Mouse (Mus musculus) regulatory T cell (primary cell): ENCODE measurements around the gene Maged1.

Experiments
- in situ Hi-C: fragments of 300-600 bp; cut with MboI, MseI; formaldehyde crosslinking; loops from one replicate; pipeline ENCODE4 v1.15.1; 2025; ENCODE audit warnings: high pct_unique_total_duplicates

The Maged1 gene

GRCm38 (mm10) chrX:94541918-94542355 is at the start of gene Maged1:
Maged1 (minus strand) TSS chrX:94542143.
- in situ Hi-C loops: loop anchor here (5.0 kb wide), 1 partner anchor 35 kb away; no protein-coding TSS in a partner anchor

DNA sequence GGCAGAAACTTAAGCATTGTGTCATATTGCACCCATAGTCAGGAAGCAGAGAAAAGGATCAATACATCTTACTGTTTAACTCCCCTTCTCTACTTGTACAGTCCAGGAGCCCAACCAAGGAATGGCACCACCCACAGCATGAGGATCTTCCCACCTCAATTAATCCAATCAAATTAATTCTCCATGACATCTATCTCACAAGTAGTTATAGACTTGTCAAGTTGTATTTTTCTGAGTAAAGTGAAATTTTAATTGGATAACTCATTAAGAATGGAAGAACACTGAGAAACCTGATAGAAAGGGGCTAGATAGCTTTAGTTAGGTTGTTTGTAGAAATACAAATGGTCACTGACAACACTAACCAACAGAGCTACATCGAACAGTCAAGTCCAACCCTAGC is 38.3 kb upstream of the Maged1 start:
- in situ Hi-C loops: no loop called here

GRCm38 (mm10) chrX:94564694-94565093 is 22.8 kb upstream of the Maged1 start:
- in situ Hi-C loops: no loop called here

- in situ Hi-C loops: no loop called here
Observed at GRCm38 (mm10) chrX:94562392-94562791, 20.4 kb upstream of the Maged1 start.

DNA sequence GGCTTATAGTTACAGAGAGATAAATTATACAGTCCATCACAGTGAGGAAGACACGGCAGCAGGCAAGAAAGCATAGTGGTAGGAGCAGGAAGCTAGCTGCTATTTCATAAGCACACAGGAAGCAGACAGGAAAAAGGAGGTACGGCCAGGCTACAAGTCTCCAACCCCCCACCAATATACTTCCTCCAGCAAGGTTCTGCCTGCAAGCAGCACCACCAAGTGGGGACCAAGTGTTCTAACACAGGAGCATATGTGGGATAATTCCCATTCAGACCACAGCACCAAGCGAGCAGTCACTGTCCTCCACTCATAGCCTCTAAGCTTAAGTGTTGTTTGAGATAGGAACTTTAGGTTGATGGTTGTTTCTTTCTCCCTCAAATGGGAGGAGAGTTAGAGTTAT is 6.3 kb upstream of the Maged1 start:
- in situ Hi-C loops: no loop called here

DNA sequence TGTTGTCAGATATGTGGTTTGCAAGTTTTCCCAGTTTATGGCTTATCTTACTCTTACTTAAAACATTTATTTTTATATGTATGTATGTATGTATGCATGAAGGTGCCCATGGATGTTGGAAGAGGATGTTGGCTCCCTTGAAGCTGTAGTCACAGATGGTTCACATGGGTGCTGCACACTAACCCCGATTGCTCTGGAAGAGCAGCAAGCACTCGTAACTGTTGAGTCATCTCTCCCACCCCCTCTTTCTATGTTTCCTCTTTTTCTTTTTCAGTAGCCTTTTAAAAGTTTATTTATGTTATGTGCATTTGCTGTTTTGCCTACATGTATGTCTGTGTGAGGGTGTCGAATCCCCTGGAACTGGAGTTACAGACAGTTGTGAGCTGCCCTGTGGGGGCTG is 4.0 kb upstream of the Maged1 start:
- in situ Hi-C loops: no loop called here

DNA sequence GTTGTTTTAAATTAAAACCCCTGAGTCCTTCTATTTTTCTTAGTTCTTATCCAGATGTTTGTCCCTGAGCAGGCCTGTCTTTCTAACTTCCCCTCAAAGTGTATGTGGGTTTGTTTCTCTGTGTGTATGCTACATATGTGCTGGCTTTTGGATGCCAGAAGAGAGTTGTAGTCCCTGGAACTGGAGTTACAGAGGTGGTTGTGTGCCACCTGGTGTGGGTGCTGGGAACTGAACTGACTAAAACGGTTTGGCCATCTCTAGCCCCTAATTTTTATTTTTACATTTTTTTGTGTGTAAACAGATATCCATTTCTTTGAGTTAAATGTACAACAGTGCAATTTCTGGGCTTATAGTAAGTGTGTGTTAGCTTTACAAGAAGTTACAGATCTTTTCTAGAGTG is 3.0 kb upstream of the Maged1 start:
- in situ Hi-C loops: loop anchor here (5.0 kb wide), 1 partner anchor 38 kb away; no protein-coding TSS in a partner anchor

DNA sequence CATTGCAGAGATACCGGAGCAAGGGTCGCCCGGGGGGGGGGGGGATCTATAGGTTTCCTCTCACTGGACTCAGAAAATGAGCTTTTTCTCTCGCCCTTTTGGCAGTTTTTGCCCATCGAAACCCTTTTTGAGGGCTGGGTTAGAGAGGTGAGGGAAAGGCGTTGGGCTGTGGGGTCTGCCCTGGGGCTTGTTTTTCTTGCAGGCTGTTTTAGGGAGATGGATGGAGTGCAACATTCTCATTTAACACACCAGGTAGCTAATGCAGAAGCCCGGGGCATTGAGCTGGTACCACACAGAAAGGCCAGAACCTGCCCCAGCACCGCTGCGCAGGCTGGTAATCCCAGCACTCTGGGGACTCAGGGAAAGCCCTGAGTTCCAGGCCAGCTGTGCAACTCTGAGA is 593 bp upstream of the Maged1 start:
- in situ Hi-C loops: loop anchor here (5.0 kb wide), 1 partner anchor 35 kb away; no protein-coding TSS in a partner anchor

DNA sequence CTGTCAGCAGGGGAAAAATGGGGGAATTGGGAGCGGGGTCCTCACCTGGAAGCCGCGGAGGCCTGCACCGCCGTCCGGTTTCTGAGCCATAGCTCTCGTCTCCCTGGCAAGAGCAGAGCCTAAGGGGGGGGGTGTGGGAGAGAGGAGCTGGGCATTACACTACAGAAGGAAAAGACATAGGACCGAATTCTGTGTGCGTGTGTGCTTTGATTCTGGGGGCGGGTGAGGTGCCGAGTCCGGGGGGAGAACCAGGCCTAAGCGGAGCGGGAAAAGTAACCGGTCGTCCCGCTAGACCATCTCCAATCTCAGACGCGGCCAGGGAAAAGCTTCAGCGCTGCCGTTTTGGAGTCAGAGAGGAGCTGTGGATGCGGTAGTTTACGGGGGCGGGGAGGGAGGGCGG is 737 bp downstream of the Maged1 start:
- in situ Hi-C loops: loop anchor here (5.0 kb wide), 1 partner anchor 34 kb away; no protein-coding TSS in a partner anchor

- in situ Hi-C loops: loop anchor here (5.0 kb wide), 1 partner anchor 33 kb away; no protein-coding TSS in a partner anchor
Observed at GRCm38 (mm10) chrX:94540341-94541201, 1.4 kb downstream of the Maged1 start.

DNA sequence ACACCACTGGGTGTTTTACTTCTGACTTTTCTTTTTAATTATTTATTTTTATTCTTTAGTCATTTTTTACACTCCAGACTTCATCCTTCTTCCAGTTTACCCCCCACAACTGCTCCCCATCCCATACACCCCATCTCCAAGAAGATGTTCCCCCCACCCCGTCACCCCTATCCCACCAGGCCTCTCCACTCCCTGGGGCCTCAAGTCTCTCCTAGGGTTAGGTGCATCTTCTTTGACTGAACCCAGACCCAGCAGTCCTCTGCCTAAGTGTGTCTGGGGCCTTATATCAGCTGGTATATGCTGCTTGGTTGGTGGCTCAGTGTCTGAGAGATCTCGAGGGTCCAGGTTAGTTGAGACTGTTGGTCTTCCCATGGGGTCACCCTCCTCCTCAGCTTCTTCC is 7.6 kb downstream of the Maged1 start:
- in situ Hi-C loops: no loop called here

GRCm38 (mm10) chrX:94530301-94530700 is 11.6 kb downstream of the Maged1 start:
- in situ Hi-C loops: no loop called here

GRCm38 (mm10) chrX:94522166-94522565 is 19.8 kb downstream of the Maged1 start:
- in situ Hi-C loops: loop anchor here (10.0 kb wide), 1 partner anchor 647 kb away; no protein-coding TSS in a partner anchor

GRCm38 (mm10) chrX:94508442-94508819 is 33.5 kb downstream of the Maged1 start:
- in situ Hi-C loops: loop anchor here (5.0 kb wide), 1 partner anchor 34 kb away; the partner anchor contains the start of gene Maged1

- in situ Hi-C loops: loop anchor here (5.0 kb wide), 1 partner anchor 34 kb away; the partner anchor contains the start of gene Maged1
Observed at GRCm38 (mm10) chrX:94507698-94508441, 34.1 kb downstream of the Maged1 start.

GRCm38 (mm10) chrX:94486001-94486792 is 55.7 kb downstream of the Maged1 start:
- in situ Hi-C loops: no loop called here
